Mouse (Mus musculus) heart, postnatal 0 days (tissue): ENCODE measurements around the gene Kcnma1. TPM values are rescaled to one million over a fixed set of nuclear protein-coding genes. Genes with fewer than 3 reads are reported as not detected.

Experiments
- ATAC-seq: fragments of 200-750 bp; cut with Nextera tagmentation; 2 replicates; pipeline ENCODE4 v1.8.0; 2017; ENCODE audit warnings: low read depth, moderate number of reproducible peaks, moderate library complexity; ENCODE audit not compliant: insufficient read depth
- DNase-seq: peaks from one replicate; pipeline ENCODE4 v3.0.0-alpha.2; 2016; ENCODE audit warnings: low spot score
- H3K27ac ChIP-seq: fragments of 300-500 bp; sonication (generic); 2 replicates; pipeline ENCODE4 v1.5.1; 2014; ENCODE audit warnings: low read depth, mild to moderate bottlenecking
- H3K27me3 ChIP-seq: fragments of 300-500 bp; sonication (generic); 2 replicates; pipeline ENCODE4 v1.6.1; 2014; ENCODE audit warnings: low read length, mixed read lengths; ENCODE audit not compliant: control insufficient read depth, insufficient read depth
- H3K36me3 ChIP-seq: fragments of 300-500 bp; sonication (generic); replicated peaks from 2 replicates; pipeline ENCODE4 v1.6.1; 2014; ENCODE audit warnings: low read length, mixed read lengths; ENCODE audit not compliant: control insufficient read depth, insufficient read depth
- H3K4me1 ChIP-seq: fragments of 300-500 bp; sonication (generic); 2 replicates; pipeline ENCODE4 v1.6.1; 2014; ENCODE audit warnings: antibody characterized with exemption; ENCODE audit not compliant: control insufficient read depth, insufficient read depth
- H3K4me2 ChIP-seq: fragments of 300-500 bp; sonication (generic); 2 replicates; pipeline ENCODE4 v1.6.1; 2014; ENCODE audit warnings: low read depth, mild to moderate bottlenecking, low read length, moderate library complexity
- H3K4me3 ChIP-seq: fragments of 300-500 bp; sonication (generic); 2 replicates; pipeline ENCODE4 v1.5.1; 2014; ENCODE audit warnings: low read depth, low read length
- H3K9ac ChIP-seq: fragments of 300-500 bp; sonication (generic); replicated peaks from 2 replicates; pipeline ENCODE4 v1.6.1; 2014; ENCODE audit warnings: low read depth, low read length, mixed read lengths
- H3K9me3 ChIP-seq: fragments of 300-500 bp; sonication (generic); replicated peaks from 2 replicates; pipeline ENCODE4 v1.6.1; 2016; ENCODE audit warnings: low read length; ENCODE audit not compliant: control insufficient read depth
- CTCF ChIP-seq: IDR thresholded peaks from 2 replicates; pipeline ENCODE4 v1.5.1; 2016; ENCODE audit warnings: antibody characterized with exemption, control low read depth, low read depth
- EP300 ChIP-seq: IDR thresholded peaks from 2 replicates; pipeline ENCODE4 v1.6.1; 2016; ENCODE audit warnings: antibody characterized with exemption, low read depth
- WGBS: fragments of 180-500 bp; shearing (Covaris S2); extraction: QIAGEN DNeasy Blood & Tissue Kit; methylation state at CpG from one replicate; pipeline ENCODE4 v1.1.7; 2014; 5-methylcytosine and 5-hydroxymethylcytosine counted together
- polyA plus RNA-seq: library from polyadenylated mRNA; unstranded; fragments of >200 nt; fragmentation: Nextera tagmentation; extraction: Ambion mirVana; gene quantifications from 2 replicates; pipeline ENCODE4 v1.2.1, GENCODE M21; 2015
- total RNA-seq: library from RNA; depleted of rRNA; stranded (reverse); fragments of >200 nt; gene quantifications from 2 replicates; pipeline ENCODE4 v1.2.3, GENCODE M21; 2014; ENCODE audit warnings: low replicate concordance

Gene Kcnma1
- total and polyA plus RNA-seq, 2 experiments from 2014 or later = 0.10 to 1.3 TPM

- H3K4me3 ChIP-seq = no peak overlapping the region
- DNase-seq (no peak), ATAC-seq (no peak)
- H3K27me3 ChIP-seq = no peaks in the 10 kb centered on the region
- no peak overlapping the region for H3K27ac ChIP-seq
- TF ChIP-seq CTCF (no peak), EP300 (no peak)
- H3K4me1 ChIP-seq = no peaks in the 10 kb centered on the region
- no peaks in the 10 kb centered on the region for H3K9me3 ChIP-seq
- H3K4me2 ChIP-seq = no peak overlapping the region
- no peaks in the 10 kb centered on the region for H3K36me3 ChIP-seq
- 90% methylated on average over 6 of the region's 6 CpGs for WGBS
- no peak overlapping the region for H3K9ac ChIP-seq
Observed at GRCm38 (mm10) chr14:23935016-23935415, 79.3 kb downstream of the Kcnma1 start.

GRCm38 (mm10) chr14:23931671-23932071 is 82.6 kb downstream of the Kcnma1 start:
- H3K4me2 ChIP-seq = no peak overlapping the region
- no peak for DNase-seq
- H3K27me3 ChIP-seq = no peaks in the 10 kb centered on the region
- H3K27ac ChIP-seq = no peak overlapping the region
- H3K4me1 ChIP-seq = no peaks in the 10 kb centered on the region
- WGBS = 64% methylated on average over 6 of the region's 6 CpGs
- H3K36me3 ChIP-seq = no peaks in the 10 kb centered on the region
- H3K9ac ChIP-seq = no peak overlapping the region
- H3K9me3 ChIP-seq = no peaks in the 10 kb centered on the region
- TF ChIP-seq CTCF (no peak), EP300 (no peak)
- no peak for ATAC-seq
- H3K4me3 ChIP-seq = no peak overlapping the region

- no peaks in the 10 kb centered on the region for H3K4me1 ChIP-seq
- H3K4me2 ChIP-seq = no peak overlapping the region
- no peak overlapping the region for H3K9ac ChIP-seq
- 50% methylated on average over 3 of the region's 3 CpGs for WGBS
- no peak overlapping the region for H3K4me3 ChIP-seq
- DNase-seq = no peak
- ATAC-seq = no peak
- TF ChIP-seq CTCF = no peak
- no peak for TF ChIP-seq EP300
- H3K27ac ChIP-seq = no peak overlapping the region
- H3K27me3 ChIP-seq = no peaks in the 10 kb centered on the region
- no peaks in the 10 kb centered on the region for H3K36me3 ChIP-seq
- no peaks in the 10 kb centered on the region for H3K9me3 ChIP-seq
Observed at GRCm38 (mm10) chr14:23929168-23929567, 85.1 kb downstream of the Kcnma1 start.

GRCm38 (mm10) chr14:23923356-23923755 is 90.9 kb downstream of the Kcnma1 start:
- Histone ChIP-seq H3K27ac (no peak overlapping the region), H3K9ac (no peak overlapping the region), H3K27me3 (0 out of 2 replicates have a peak, but pooled peaks cover 5% of the 10 kb centered on the region), H3K36me3 (no peaks in the 10 kb centered on the region), H3K4me3 (no peak overlapping the region), H3K4me2 (no peak overlapping the region), H3K4me1 (no peaks in the 10 kb centered on the region), H3K9me3 (no peaks in the 10 kb centered on the region)
- TF ChIP-seq CTCF = no peak
- TF ChIP-seq EP300 = no peak
- no peak for ATAC-seq
- WGBS = 73% methylated on average over 2 of the region's 2 CpGs
- DNase-seq = no peak

GRCm38 (mm10) chr14:23922755-23923154 is 91.5 kb downstream of the Kcnma1 start:
- DNase-seq = no peak
- H3K4me2 ChIP-seq = no peak overlapping the region
- H3K9ac ChIP-seq = no peak overlapping the region
- no peaks in the 10 kb centered on the region for H3K36me3 ChIP-seq
- H3K27ac ChIP-seq = no peak overlapping the region
- H3K9me3 ChIP-seq = no peaks in the 10 kb centered on the region
- TF ChIP-seq CTCF = no peak
- no peak for TF ChIP-seq EP300
- ATAC-seq = no peak
- 67% methylated on average over 3 of the region's 3 CpGs for WGBS
- no peak overlapping the region for H3K4me3 ChIP-seq
- H3K27me3 ChIP-seq = 0 out of 2 replicates have a peak, but pooled peaks cover 5% of the 10 kb centered on the region
- no peaks in the 10 kb centered on the region for H3K4me1 ChIP-seq

GRCm38 (mm10) chr14:23911108-23911629 is 103.1 kb downstream of the Kcnma1 start:
- 40% methylated on average over 1 of the region's 1 CpGs for WGBS
- ATAC-seq = no peak

More at GRCm38 (mm10) chr14:23911108-23911629, 103.1 kb downstream of the Kcnma1 start:
- Histone ChIP-seq H3K9ac (no peak overlapping the region), H3K36me3 (no peaks in the 10 kb centered on the region), H3K4me2 (no peak overlapping the region), H3K4me3 (no peak overlapping the region), H3K27me3 (no peaks in the 10 kb centered on the region), H3K9me3 (no peaks in the 10 kb centered on the region), H3K27ac (no peak overlapping the region), H3K4me1 (peaks cover 9% of the 10 kb centered on the region)
- no peak for DNase-seq
- no peak for TF ChIP-seq CTCF
- no peak for TF ChIP-seq EP300
